Mouse (Mus musculus) G1E (cell line): ENCODE results near the gene Nid1.
"Not testable (repeated sequence)": the region's sequence is repeated elsewhere in the genome, so short reads cannot be mapped to it uniquely, and the experiment has no call there.

ENCODE experiments used
- CTCF ChIP-seq: IDR thresholded peaks from 2 replicates; pipeline ENCODE4 v1.5.1; 2012; ENCODE audit warnings: low read depth, low read length, inconsistent platforms, mixed read lengths
- GATA1 ChIP-seq: IDR thresholded peaks from 2 replicates; pipeline ENCODE4 v1.6.1; 2012; ENCODE audit warnings: borderline replicate concordance, low read length, inconsistent platforms, mixed read lengths
- POLR2AphosphoS5 ChIP-seq: IDR thresholded peaks from 2 replicates; pipeline ENCODE4 v1.6.1; 2012; ENCODE audit warnings: low read depth, low read length, inconsistent platforms; ENCODE audit not compliant: insufficient replicate concordance
- TAL1 ChIP-seq: conservative IDR thresholded peaks from 2 replicates; pipeline ENCODE4 v1.6.1; 2012; ENCODE audit warnings: low read depth, low read length, inconsistent platforms, mixed read lengths

- TF ChIP-seq CTCF, POLR2AphosphoS5, TAL1, GATA1: not testable (repeated sequence)
Measured at GRCm38 (mm10) chr13:13449981-13450380, 12.6 kb downstream of the Nid1 start.
